Mouse (Mus musculus) right cerebral cortex, adult 2 months (tissue): ENCODE results near the gene Cstf1.

ENCODE experiments used
- DNase-seq, 2 experiments: peaks; one replicate each; pipeline ENCODE4 v3.0.0; 2021 to 2022; ENCODE audit warnings: low spot score in 2 of 2

Gene Cstf1

GRCm38 (mm10) chr2:172370411-172371223 lies at the start of gene Cstf1, which contains the start of gene Aurka:
Gene Cstf1 (plus strand): TSS chr2:172370681.
Gene Aurka (minus strand): TSS chr2:172370535.
- peak; percentile 96 to 97 for DNase-seq

GRCm38 (mm10) chr2:172320878-172321277 lies 49.6 kb upstream of the Cstf1 start:
- DNase-seq, result no peak

GRCm38 (mm10) chr2:172328248-172328647 lies 42.2 kb upstream of the Cstf1 start:
- DNase-seq, result no peak

- DNase-seq, result peak; percentile 88 to 89
Measured at GRCm38 (mm10) chr2:172329179-172329578, 41.3 kb upstream of the Cstf1 start.

- no peak for DNase-seq
Measured at GRCm38 (mm10) chr2:172338206-172338942, 32.1 kb upstream of the Cstf1 start.

GRCm38 (mm10) chr2:172340936-172341335 lies 29.5 kb upstream of the Cstf1 start:
- no peak for DNase-seq

- no peak for DNase-seq
Measured at GRCm38 (mm10) chr2:172341606-172342005, 28.9 kb upstream of the Cstf1 start.

GRCm38 (mm10) chr2:172343751-172344150 lies 26.7 kb upstream of the Cstf1 start:
- DNase-seq, result no peak

GRCm38 (mm10) chr2:172344669-172345068 lies 25.8 kb upstream of the Cstf1 start:
- no peak for DNase-seq

- DNase-seq, result peak; percentile 92 to 95
Measured at GRCm38 (mm10) chr2:172345258-172345738, 25.2 kb upstream of the Cstf1 start, which contains the start of gene Fam210b. Gene Fam210b (plus strand): TSS chr2:172345565.

GRCm38 (mm10) chr2:172346034-172346929 lies 24.2 kb upstream of the Cstf1 start:
- DNase-seq, result peak; percentile 21 to 22

- no peak for DNase-seq
Measured at GRCm38 (mm10) chr2:172346933-172347611, 23.4 kb upstream of the Cstf1 start.

- DNase-seq, result no peak
Measured at GRCm38 (mm10) chr2:172348297-172348950, 22.1 kb upstream of the Cstf1 start.

- DNase-seq, result no peak
Measured at GRCm38 (mm10) chr2:172349776-172350175, 20.7 kb upstream of the Cstf1 start.

GRCm38 (mm10) chr2:172350773-172351172 lies 19.7 kb upstream of the Cstf1 start:
- no peak for DNase-seq

- no peak for DNase-seq
Measured at GRCm38 (mm10) chr2:172353218-172353617, 17.3 kb upstream of the Cstf1 start.

GRCm38 (mm10) chr2:172354761-172355160 lies 15.7 kb upstream of the Cstf1 start:
- DNase-seq, result no peak

- DNase-seq, result no peak
Measured at GRCm38 (mm10) chr2:172355833-172356232, 14.6 kb upstream of the Cstf1 start.

GRCm38 (mm10) chr2:172363176-172363575 lies 7.3 kb upstream of the Cstf1 start:
- no peak for DNase-seq

- no peak for DNase-seq
Measured at GRCm38 (mm10) chr2:172371258-172371657, 777 bp downstream of the Cstf1 start.
